8 mouse cellular contexts compared by ENCODE assay signal in genomic region chr15:78119704-78120103, GRCm38 (mm10). TPM values are rescaled to one million over a fixed set of nuclear protein-coding genes. Genes with fewer than 3 reads are reported as not detected.
DNase-seq lines count a peak whose midpoint lies in the region; ATAC-seq lines count a peak whose summit lies in the region.

Cacng2 (minus strand) TSS chr15:78120028.

- peak within 1 kb of the TSS; percentile 72 for H3K4me2 ChIP-seq in hindbrain, embryonic 13.5 days

- DNase-seq in Muller cell, postnatal 12 days (ENCODE audit: inconsistent ontology term), result peak; percentile 97
- peak; percentile 84 to 86 for DNase-seq in cerebellum, postnatal 14 days
- DNase-seq in frontal cortex, postnatal 25 days (ENCODE audit: low spot score in 2 of 2), result peak; percentile 82 to 83
- DNase-seq in layer of hippocampus, postnatal 14 days (ENCODE audit: low spot score in 2 of 2), result peak; percentile 92
- peak; percentile 98 for DNase-seq in lung, postnatal 10 days
- peak; percentile 99 for DNase-seq in ovary, postnatal 36 days (ENCODE audit: low spot score)
- DNase-seq in thymus, postnatal 36 days, result peak; percentile 88

- no peaks in the 10 kb centered on the region for H3K9me3 ChIP-seq in hindbrain, embryonic 13.5 days

- H3K27me3 ChIP-seq in hindbrain, embryonic 13.5 days, result 0 out of 2 replicates have a peak, but pooled peaks cover 10% of the 10 kb centered on the region

- WGBS in hindbrain, embryonic 13.5 days, result under 1% methylated on average over 26 of the region's 42 CpGs

- H3K4me3 ChIP-seq in hindbrain, embryonic 13.5 days, result peak within 1 kb of the TSS; percentile 72

- H3K36me3 ChIP-seq in hindbrain, embryonic 13.5 days, result no peaks in the 10 kb centered on the region

- H3K9ac ChIP-seq in hindbrain, embryonic 13.5 days, result peak within 1 kb of the TSS; percentile 92

- ATAC-seq in hindbrain, embryonic 13.5 days (ENCODE audit: low FRiP score), result peak; percentile 89

- H3K4me1 ChIP-seq in hindbrain, embryonic 13.5 days (replicated peaks), result peaks cover 56% of the 10 kb centered on the region

- H3K27ac ChIP-seq in hindbrain, embryonic 13.5 days, result peak within 1 kb of the TSS; percentile 91

RNA-seq across cellular contexts. Expression of gene Cacng2, which starts in this region (rescaled TPM):
- 10.5 and 10.7 TPM in 2 replicates for polyA plus RNA-seq in hindbrain, embryonic 13.5 days (2015; fragmentation: Nextera tagmentation; extraction: Ambion mirVana)
- total RNA-seq in layer of hippocampus, postnatal 14 days (2021), result 10 to 100 TPM; 43.3 to 45.8 TPM

Comparison
In these comparisons a context has a peak if more than half of its experiments do, and no peak if none do; other contexts are left out.
1. Peak in every context shown above with its lines: DNase-seq, ATAC-seq, H3K4me3 ChIP-seq and H3K27ac ChIP-seq.